Mouse (Mus musculus) limb, embryonic 11.5 days (tissue): Measurements from ENCODE around the gene Gucy2d. TPM values are rescaled to one million over a fixed set of nuclear protein-coding genes. Genes with fewer than 3 reads are reported as not detected.

Experiments
- ATAC-seq: fragments of 200-750 bp; cut with Nextera tagmentation; 2 replicates; pipeline ENCODE4 v1.8.0; 2017; ENCODE audit warnings: low read depth; ENCODE audit not compliant: insufficient number of reproducible peaks, low FRiP score, low TSS enrichment
- DNase-seq: peaks from one replicate; pipeline ENCODE4 v3.0.0-alpha.2; 2015; ENCODE audit warnings: low spot score
- H3K27ac ChIP-seq: fragments of 300-500 bp; sonication (generic); replicated peaks from 2 replicates; pipeline ENCODE4 v1.5.1; 2014; ENCODE audit warnings: low read depth, mild to moderate bottlenecking, low read length
- H3K27me3 ChIP-seq: fragments of 300-500 bp; sonication (generic); 2 replicates; pipeline ENCODE4 v1.6.1; 2014; ENCODE audit warnings: mild to moderate bottlenecking, low read length, mixed read lengths; ENCODE audit not compliant: control insufficient read depth, insufficient read depth
- H3K36me3 ChIP-seq: fragments of 300-500 bp; sonication (generic); 2 replicates; pipeline ENCODE4 v1.6.1; 2014; ENCODE audit warnings: mild to moderate bottlenecking, low read length, moderate library complexity, mixed read lengths; ENCODE audit not compliant: control insufficient read depth, insufficient read depth
- H3K4me1 ChIP-seq: fragments of 300-500 bp; sonication (generic); 2 replicates; pipeline ENCODE4 v1.6.1; 2014; ENCODE audit warnings: low read length, mixed read lengths; ENCODE audit not compliant: control insufficient read depth, insufficient read depth
- H3K4me2 ChIP-seq: fragments of 300-500 bp; sonication (generic); 2 replicates; pipeline ENCODE4 v1.6.1; 2014; ENCODE audit warnings: low read depth, mild to moderate bottlenecking, moderate library complexity; ENCODE audit not compliant: severe bottlenecking
- H3K4me3 ChIP-seq: fragments of 300-500 bp; sonication (generic); 2 replicates; pipeline ENCODE4 v1.5.1; 2014; ENCODE audit warnings: low read depth, low read length
- H3K9ac ChIP-seq: fragments of 300-500 bp; sonication (generic); 2 replicates; pipeline ENCODE4 v1.6.1; 2014; ENCODE audit warnings: mild to moderate bottlenecking, low read length
- H3K9me3 ChIP-seq: fragments of 300-500 bp; sonication (generic); 2 replicates; pipeline ENCODE4 v1.6.1; 2016; ENCODE audit warnings: low read length; ENCODE audit not compliant: control insufficient read depth
- WGBS: fragments of 180-500 bp; shearing (Covaris S2); extraction: QIAGEN DNeasy Blood & Tissue Kit; methylation state at CpG from one replicate; pipeline ENCODE4 v1.1.7; 2014; 5-methylcytosine and 5-hydroxymethylcytosine counted together
- polyA plus RNA-seq: library from polyadenylated mRNA; unstranded; fragments of >200 nt; fragmentation: Nextera tagmentation; extraction: Ambion mirVana; gene quantifications from 2 replicates; pipeline ENCODE4 v1.2.1, GENCODE M21; 2014

Gucy2d gene
- polyA plus RNA-seq, 1 experiment from 2014 or later: not detected

- ATAC-seq (no peak; the same call in 1 of the 2 replicates), DNase-seq (peak; percentile 49)
- Histone ChIP-seq H3K9ac (no peak overlapping the region), H3K4me1 (peaks cover 16% of the 10 kb centered on the region), H3K36me3 (no peaks in the 10 kb centered on the region), H3K4me3 (no peak overlapping the region), H3K9me3 (no peaks in the 10 kb centered on the region), H3K27me3 (no peaks in the 10 kb centered on the region), H3K27ac (no peak overlapping the region; the same call in 1 of the 2 replicates), H3K4me2 (no peak overlapping the region; the same call in 1 of the 2 replicates)
- 12% methylated on average over 3 of the region's 3 CpGs for WGBS
Observed at GRCm38 (mm10) chr7:98415550-98415949, 24.7 kb upstream of the Gucy2d start.

- Histone ChIP-seq H3K27ac (no peak overlapping the region; the same call in 1 of the 2 replicates), H3K4me1 (peaks cover 16% of the 10 kb centered on the region)
- no peak for ATAC-seq
Observed at GRCm38 (mm10) chr7:98416020-98416419, 24.2 kb upstream of the Gucy2d start.

GRCm38 (mm10) chr7:98418031-98418805 lies 22.0 kb upstream of the Gucy2d start:
- Histone ChIP-seq H3K4me2 (no peak overlapping the region), H3K9me3 (no peaks in the 10 kb centered on the region), H3K4me3 (no peak overlapping the region), H3K36me3 (no peaks in the 10 kb centered on the region), H3K4me1 (peaks cover 16% of the 10 kb centered on the region), H3K9ac (no peak overlapping the region), H3K27ac (no peak overlapping the region), H3K27me3 (no peaks in the 10 kb centered on the region)
- ATAC-seq (no peak), DNase-seq (no peak)
- 77% methylated on average over 17 of the region's 17 CpGs for WGBS

More at GRCm38 (mm10) chr7:98416020-98416419, 24.2 kb upstream of the Gucy2d start:
- DNase-seq: no peak
- Histone ChIP-seq H3K4me3 (no peak overlapping the region), H3K9me3 (no peaks in the 10 kb centered on the region), H3K9ac (no peak overlapping the region), H3K4me2 (no peak overlapping the region), H3K27me3 (no peaks in the 10 kb centered on the region), H3K36me3 (no peaks in the 10 kb centered on the region)
- WGBS: 65% methylated on average over 4 of the region's 4 CpGs

- DNase-seq (no peak), ATAC-seq (no peak)
- Histone ChIP-seq H3K36me3 (no peaks in the 10 kb centered on the region), H3K4me3 (no peak overlapping the region), H3K4me2 (no peak overlapping the region), H3K27me3 (no peaks in the 10 kb centered on the region), H3K9me3 (no peaks in the 10 kb centered on the region), H3K9ac (no peak overlapping the region), H3K4me1 (peaks cover 19% of the 10 kb centered on the region), H3K27ac (no peak overlapping the region)
- 52% methylated on average over 5 of the region's 5 CpGs for WGBS
Observed at GRCm38 (mm10) chr7:98419366-98419765, 20.9 kb upstream of the Gucy2d start.

- DNase-seq: no peak
- no peaks in the 10 kb centered on the region for H3K36me3 ChIP-seq
- H3K27ac ChIP-seq: no peak overlapping the region
- H3K4me2 ChIP-seq: no peak overlapping the region
- H3K9me3 ChIP-seq: no peaks in the 10 kb centered on the region
- peaks cover 8% of the 10 kb centered on the region; the same call in 1 of the 2 replicates for H3K4me1 ChIP-seq
- no peaks in the 10 kb centered on the region for H3K27me3 ChIP-seq
- H3K4me3 ChIP-seq: no peak overlapping the region
- ATAC-seq: no peak
- 66% methylated on average over 11 of the region's 11 CpGs for WGBS
- no peak overlapping the region for H3K9ac ChIP-seq
Observed at GRCm38 (mm10) chr7:98423546-98423945, 16.7 kb upstream of the Gucy2d start.

GRCm38 (mm10) chr7:98424396-98424795 lies 15.8 kb upstream of the Gucy2d start:
- DNase-seq: no peak
- Histone ChIP-seq H3K36me3 (no peaks in the 10 kb centered on the region), H3K27me3 (no peaks in the 10 kb centered on the region), H3K4me1 (peaks cover 7% of the 10 kb centered on the region; the same call in 1 of the 2 replicates), H3K4me3 (no peak overlapping the region), H3K27ac (no peak overlapping the region), H3K9me3 (no peaks in the 10 kb centered on the region), H3K9ac (no peak overlapping the region), H3K4me2 (no peak overlapping the region)
- ATAC-seq: no peak
- WGBS: 66% methylated on average over 6 of the region's 6 CpGs

DNA sequence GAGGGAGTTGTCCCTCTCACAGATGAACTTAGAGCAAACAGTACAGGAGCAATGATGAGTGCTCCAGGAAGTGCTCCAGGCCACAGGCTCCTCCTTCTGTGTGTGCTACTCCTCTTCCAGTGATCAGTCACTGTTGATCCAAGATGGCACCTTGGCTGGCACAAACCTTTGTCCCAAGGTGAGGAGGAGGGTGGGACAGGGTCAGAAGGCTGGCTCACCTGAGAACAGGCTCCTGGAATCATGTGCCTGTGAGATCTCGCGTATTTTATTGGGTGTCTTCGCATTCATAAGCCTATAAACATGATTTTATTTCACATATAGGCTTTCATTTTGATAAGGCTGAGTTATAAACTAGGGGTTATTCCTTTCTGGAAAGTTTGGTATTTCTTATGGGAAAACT lies 14.7 kb upstream of the Gucy2d start:
- WGBS: 89% methylated on average over 3 of the region's 3 CpGs
- ATAC-seq (no peak), DNase-seq (no peak)
- no peak overlapping the region for H3K4me2 ChIP-seq
- no peaks in the 10 kb centered on the region for H3K36me3 ChIP-seq
- no peaks in the 10 kb centered on the region for H3K27me3 ChIP-seq
- H3K4me1 ChIP-seq: 0 out of 2 replicates have a peak, but pooled peaks cover 2% of the 10 kb centered on the region
- H3K9me3 ChIP-seq: no peaks in the 10 kb centered on the region
- no peak overlapping the region for H3K27ac ChIP-seq
- no peak overlapping the region for H3K9ac ChIP-seq
- H3K4me3 ChIP-seq: no peak overlapping the region

GRCm38 (mm10) chr7:98426641-98427040 lies 13.6 kb upstream of the Gucy2d start:
- H3K27me3 ChIP-seq: no peaks in the 10 kb centered on the region
- H3K9me3 ChIP-seq: no peaks in the 10 kb centered on the region
- H3K9ac ChIP-seq: no peak overlapping the region
- H3K4me3 ChIP-seq: no peak overlapping the region
- 0 out of 2 replicates have a peak, but pooled peaks cover 2% of the 10 kb centered on the region for H3K4me1 ChIP-seq
- 88% methylated on average over 5 of the region's 5 CpGs for WGBS
- no peak for DNase-seq
- H3K27ac ChIP-seq: no peak overlapping the region
- H3K36me3 ChIP-seq: no peaks in the 10 kb centered on the region
- no peak for ATAC-seq
- H3K4me2 ChIP-seq: no peak overlapping the region
